Mouse (Mus musculus) embryonic fibroblast, embryonic 13.5 days (primary cell): ENCODE measurements at regions not wholly inside any gene's neighbourhood (a gene's known extent, or its start where the extent isn't known, plus 50 kb on each side); places are given as distances from the start of the nearest gene placed in this dataset.

Experiments used
- CTCF ChIP-seq: IDR thresholded peaks from 2 replicates; pipeline ENCODE4 v1.5.1; 2011; ENCODE audit warnings: mild to moderate bottlenecking, control low read depth, low read length, moderate library complexity, borderline replicate concordance; ENCODE audit not compliant: insufficient read depth
- POLR2A ChIP-seq: IDR thresholded peaks from 2 replicates; pipeline ENCODE4 v1.6.1; 2011; ENCODE audit warnings: low read depth, mild to moderate bottlenecking, control low read depth, low read length, moderate library complexity

GRCm38 (mm10) chr16:78229013-78229412 is 72.3 kb upstream of the Cxadr start:
- TF ChIP-seq CTCF: no peak
- no peak for TF ChIP-seq POLR2A
